8 mouse cellular contexts compared by ENCODE assay signal in genomic region chr5:25497369-25497719, GRCm38 (mm10). TPM values are rescaled to one million over a fixed set of nuclear protein-coding genes. Genes with fewer than 3 reads are reported as not detected.
A peak's percentile ranks its signal among the peaks of the same experiment; 100 is the strongest.
DNase-seq lines count a peak whose midpoint lies in the region; ATAC-seq and TF ChIP-seq lines count a peak whose summit lies in the region.

No protein-coding gene starts in this region.

- no peaks in the 10 kb centered on the region for H3K36me3 ChIP-seq in kidney, adult 2 months (ENCODE audit: control insufficient read depth, insufficient read depth, low read length)
- H3K36me3 ChIP-seq in MEL (ENCODE audit: control insufficient read depth in 1 of 2, insufficient read depth in 2 of 2, low read length in 2 of 2): peaks cover 0 to 40% of the 10 kb centered on the region in 2 experiments; a peak in 2 of 4 replicates
- no peaks in the 10 kb centered on the region for H3K36me3 ChIP-seq in embryonic facial prominence, embryonic 13.5 days
- H3K36me3 ChIP-seq in hindbrain, postnatal 0 days (ENCODE audit: insufficient read depth, low read length): no peaks in the 10 kb centered on the region

- H3K27me3 ChIP-seq in kidney, adult 2 months (replicated peaks; ENCODE audit: control insufficient read depth, insufficient read depth, low read length): no peaks in the 10 kb centered on the region; the same call in 1 of the 2 replicates
- H3K27me3 ChIP-seq in MEL (ENCODE audit: control insufficient read depth in 1 of 2, insufficient read depth in 2 of 2, low read length in 2 of 2): no peaks in the 10 kb centered on the region; a peak in 1 of 4 replicates
- H3K27me3 ChIP-seq in embryonic facial prominence, embryonic 13.5 days: no peaks in the 10 kb centered on the region
- no peaks in the 10 kb centered on the region for H3K27me3 ChIP-seq in hindbrain, postnatal 0 days (ENCODE audit: insufficient read depth, low read length)

- H3K9ac ChIP-seq in MEL (ENCODE audit: control insufficient read depth, low read depth, low read length, poor library complexity, severe bottlenecking): peak overlapping the region; percentile 100
- H3K9ac ChIP-seq in embryonic facial prominence, embryonic 13.5 days: peak overlapping the region; percentile 95
- H3K9ac ChIP-seq in hindbrain, postnatal 0 days (replicated peaks; ENCODE audit: low read length): peak overlapping the region; percentile 96

- peaks cover 61% of the 10 kb centered on the region for H3K79me2 ChIP-seq in MEL (ENCODE audit: control insufficient read depth, insufficient read depth, low read length, poor library complexity)

- TF ChIP-seq RAD21 in MEL (IDR thresholded peaks at IDR 0.05; ENCODE audit: low read depth, low read length): no peak

- under 1% methylated on average over 10 of the region's 10 CpGs for WGBS in kidney, adult 2 months
- WGBS in embryonic facial prominence, embryonic 13.5 days: 2% methylated on average over 10 of the region's 10 CpGs
- under 1% methylated on average over 10 of the region's 10 CpGs for WGBS in hindbrain, postnatal 0 days

- DNase-seq in kidney, adult 2 months: peak; percentile 54
- no peak for DNase-seq in kidney, postnatal 36 days
- peak; percentile 83 for DNase-seq in MEL (ENCODE audit: low read depth, low spot score)
- DNase-seq in hindbrain, postnatal 0 days (ENCODE audit: low spot score): no peak
- peak; percentile 6 for DNase-seq in mesoderm, embryonic 11.5 days (ENCODE audit: low read depth, low spot score)
- DNase-seq in urinary bladder, postnatal 4 days (ENCODE audit: low spot score in 2 of 2): no peak
- no peak for DNase-seq in left cerebral cortex, adult 9 months (ENCODE audit: low spot score in 2 of 2)

- no peak; a peak in 1 of 4 replicates for TF ChIP-seq EP300 in MEL (IDR thresholded peaks at IDR 0.05; ENCODE audit: low read depth in 1 of 2, low read length in 2 of 2)

- peak overlapping the region; percentile 73 for H3K4me2 ChIP-seq in embryonic facial prominence, embryonic 13.5 days
- H3K4me2 ChIP-seq in hindbrain, postnatal 0 days (ENCODE audit: low read depth, low read length): peak overlapping the region; percentile 67

- peaks cover 5% of the 10 kb centered on the region; the same call in 1 of the 2 replicates for H3K4me1 ChIP-seq in kidney, adult 2 months (ENCODE audit: control insufficient read depth, insufficient read depth, low read length)
- peaks cover 16 to 29% of the 10 kb centered on the region in 2 experiments for H3K4me1 ChIP-seq in MEL (ENCODE audit: control insufficient read depth in 1 of 2, insufficient read depth in 2 of 2, low read length in 2 of 2)
- peaks cover 13% of the 10 kb centered on the region for H3K4me1 ChIP-seq in embryonic facial prominence, embryonic 13.5 days
- peaks cover 7% of the 10 kb centered on the region; the same call in 1 of the 2 replicates for H3K4me1 ChIP-seq in hindbrain, postnatal 0 days (ENCODE audit: insufficient read depth, low read length)

- TF ChIP-seq CTCF in kidney, adult 2 months (conservative IDR thresholded peaks at IDR 0.05; ENCODE audit: insufficient read depth, insufficient read length, low read depth, low read length): no peak
- TF ChIP-seq CTCF in MEL (IDR thresholded peaks at IDR 0.05 in 2 of 3, conservative IDR thresholded peaks at IDR 0.05 in 1 of 3; ENCODE audit: control insufficient read depth in 1 of 3, insufficient read depth in 1 of 3, low read depth in 2 of 3, low read length in 3 of 3, poor library complexity in 1 of 3, severe bottlenecking in 1 of 3): no peak
- no peak for TF ChIP-seq CTCF in hindbrain, postnatal 0 days (IDR thresholded peaks at IDR 0.05; ENCODE audit: low read depth)

- peak overlapping the region; percentile 100 for H3K4me3 ChIP-seq in kidney, adult 2 months (ENCODE audit: insufficient read depth, low read depth, low read length)
- peak overlapping the region; percentile 92 to 97 for H3K4me3 ChIP-seq in MEL (ENCODE audit: control insufficient read depth in 1 of 2, insufficient read depth in 1 of 2, low read depth in 2 of 2, low read length in 2 of 2)
- H3K4me3 ChIP-seq in embryonic facial prominence, embryonic 13.5 days: peak overlapping the region; percentile 95
- peak overlapping the region; percentile 84 for H3K4me3 ChIP-seq in hindbrain, postnatal 0 days (ENCODE audit: low read length)

- H3K9me3 ChIP-seq in MEL (replicated peaks; ENCODE audit: insufficient read depth, low read length): no peaks in the 10 kb centered on the region
- H3K9me3 ChIP-seq in embryonic facial prominence, embryonic 13.5 days: no peaks in the 10 kb centered on the region
- no peaks in the 10 kb centered on the region for H3K9me3 ChIP-seq in hindbrain, postnatal 0 days (ENCODE audit: low read length)

- TF ChIP-seq POLR2A in kidney, adult 2 months (IDR thresholded peaks at IDR 0.05; ENCODE audit: low read depth, low read length): no peak
- TF ChIP-seq POLR2A in MEL (IDR thresholded peaks at IDR 0.05; ENCODE audit: control insufficient read depth in 1 of 2, insufficient read depth in 1 of 2, low read depth in 1 of 2, low read length in 2 of 2, poor library complexity in 1 of 2): no peak

- no peak for ATAC-seq in embryonic facial prominence, embryonic 13.5 days (ENCODE audit: insufficient number of reproducible peaks, insufficient read depth, low FRiP score, low TSS enrichment, low read depth)
- no peak for ATAC-seq in hindbrain, postnatal 0 days

- peak overlapping the region; percentile 98 for H3K27ac ChIP-seq in kidney, adult 2 months (ENCODE audit: insufficient read depth, low read depth, low read length)
- peak overlapping the region; percentile 94 for H3K27ac ChIP-seq in MEL (ENCODE audit: control insufficient read depth, low read depth, low read length)
- H3K27ac ChIP-seq in embryonic facial prominence, embryonic 13.5 days: peak overlapping the region; percentile 99
- H3K27ac ChIP-seq in hindbrain, postnatal 0 days: peak overlapping the region; percentile 99

TF ChIP-seq in MEL, 35 proteins besides CTCF, POLR2A, EP300 and RAD21:
- no peak for TF ChIP-seq ZKSCAN1 (IDR thresholded peaks at IDR 0.05; ENCODE audit: low read depth, low read length)
- no peak for TF ChIP-seq ZC3H11A (IDR thresholded peaks at IDR 0.05; ENCODE audit: low read depth, low read length)
- TF ChIP-seq POLR2AphosphoS5 (IDR thresholded peaks at IDR 0.05; ENCODE audit: borderline replicate concordance, low read depth, low read length): no peak
- peak; percentile 13; the same call in 1 of the 2 replicates for TF ChIP-seq MAZ (IDR thresholded peaks at IDR 0.05; ENCODE audit: low read depth, low read length)
- no peak for TF ChIP-seq ZNF384 (IDR thresholded peaks at IDR 0.05; ENCODE audit: low read depth, low read length)
- peak; percentile 72; the same call in 1 of the 2 replicates for TF ChIP-seq CHD1 (IDR thresholded peaks at IDR 0.05; ENCODE audit: low read depth, low read length)
- no peak; the same call in 1 of the 2 replicates for TF ChIP-seq MXI1 (IDR thresholded peaks at IDR 0.05; ENCODE audit: low read depth, low read length)
- TF ChIP-seq ETS1 (IDR thresholded peaks at IDR 0.05; ENCODE audit: low read depth, low read length): 0 out of 2 replicates have a peak, but pooled peaks have one; percentile 12
- peak; percentile 39; the same call in 1 of the 2 replicates for TF ChIP-seq MAX (IDR thresholded peaks at IDR 0.05; ENCODE audit: low read length)
- TF ChIP-seq SIN3A (IDR thresholded peaks at IDR 0.05; ENCODE audit: low read length): peak; percentile 81
- peak; percentile 59; the same call in 1 of the 2 replicates for TF ChIP-seq TBP (IDR thresholded peaks at IDR 0.05; ENCODE audit: low read depth, low read length)
- TF ChIP-seq MYC (IDR thresholded peaks at IDR 0.05; ENCODE audit: low read depth, low read length): no peak

RNA-seq across cellular contexts. Expression of gene Kmt2c, which starts 1.2 kb away (rescaled TPM):
- 11.8 and 12.3 TPM in 2 replicates for polyA plus RNA-seq in kidney, adult 2 months (2012; rRNA removed)
- 26.2 and 28.1 TPM in 2 replicates for total RNA-seq in MEL (2012; rRNA removed)
- polyA plus RNA-seq in MEL (2012; ENCODE audit: insufficient read depth in 1 of 2, insufficient read length in 2 of 2, low read depth in 1 of 2, low replicate concordance in 2 of 2, missing spikeins in 1 of 2): 10 to 100 TPM; 23.8 to 34.0 TPM
- 16.7 and 19.2 TPM in 2 replicates for polyA plus RNA-seq in embryonic facial prominence, embryonic 13.5 days (2015; fragmentation: Nextera tagmentation; extraction: Ambion mirVana)
- 40.2 and 46.5 TPM in 2 replicates for total RNA-seq in hindbrain, postnatal 0 days (2014; rRNA removed)
- polyA plus RNA-seq in hindbrain, postnatal 0 days (2015; fragmentation: Nextera tagmentation; extraction: Ambion mirVana): 10.8 and 11.1 TPM in 2 replicates

RNA-seq across cellular contexts. Expression of gene Cct8l1, which starts 18.5 kb away (rescaled TPM):
- 0.03 and 0.07 TPM in 2 replicates for polyA plus RNA-seq in kidney, adult 2 months (2012; rRNA removed)
- not detected in 2 replicates for total RNA-seq in MEL (2012; rRNA removed)
- polyA plus RNA-seq in MEL (2012; ENCODE audit: insufficient read depth in 1 of 2, insufficient read length in 2 of 2, low read depth in 1 of 2, low replicate concordance in 2 of 2, missing spikeins in 1 of 2): not detected
- polyA plus RNA-seq in embryonic facial prominence, embryonic 13.5 days (2015; fragmentation: Nextera tagmentation; extraction: Ambion mirVana): 0.12 TPM in 1 of 2 replicates, not detected in the other
- not detected in 2 replicates for total RNA-seq in hindbrain, postnatal 0 days (2014; rRNA removed)
- polyA plus RNA-seq in hindbrain, postnatal 0 days (2015; fragmentation: Nextera tagmentation; extraction: Ambion mirVana): not detected in 2 replicates

Comparison
In these comparisons a context has a peak if more than half of its experiments do, and no peak if none do; other contexts are left out.
1. DNase-seq: peak in kidney, adult 2 months (single experiment), MEL (single experiment) and mesoderm, embryonic 11.5 days (single experiment); none in kidney, postnatal 36 days (0 of 2), hindbrain, postnatal 0 days (single experiment), urinary bladder, postnatal 4 days (0 of 2) and left cerebral cortex, adult 9 months (0 of 2).
2. Peak in every context shown above with its lines, with median percentiles within 50 percentile points of each other: H3K27ac ChIP-seq, H3K4me3 ChIP-seq and H3K9ac ChIP-seq.